Mouse (Mus musculus): ENCODE data around the gene Fut2. TPM values are rescaled to one million over a fixed set of nuclear protein-coding genes. Genes with fewer than 3 reads are reported as not detected.

The Fut2 gene
- 145 and 187 TPM in 2 replicates for polyA plus RNA-seq (2012; rRNA removed)

DNA sequence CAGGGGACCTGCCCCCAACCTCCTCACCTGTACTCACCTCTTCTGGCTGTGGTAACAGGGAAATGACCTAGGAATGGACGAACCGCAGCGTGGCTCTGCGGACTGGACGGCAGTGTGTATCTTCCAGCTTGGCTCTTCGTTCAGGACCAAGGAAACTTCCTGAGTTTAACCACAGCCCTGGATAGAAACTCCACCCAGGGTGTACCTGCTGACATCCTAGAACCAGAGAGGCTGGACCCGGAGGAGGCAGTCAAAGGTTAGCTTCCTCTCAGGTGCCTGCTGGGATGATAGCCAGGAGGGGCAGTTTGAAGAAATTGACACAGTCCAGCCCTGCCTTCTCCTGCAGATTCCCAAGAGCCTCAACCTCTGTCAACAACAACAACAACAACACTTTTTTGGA is at the start of gene Fut2:
Gene Fut2 (minus strand): TSS at position 234 of the 400 bp plus-strand sequence.

DNA sequence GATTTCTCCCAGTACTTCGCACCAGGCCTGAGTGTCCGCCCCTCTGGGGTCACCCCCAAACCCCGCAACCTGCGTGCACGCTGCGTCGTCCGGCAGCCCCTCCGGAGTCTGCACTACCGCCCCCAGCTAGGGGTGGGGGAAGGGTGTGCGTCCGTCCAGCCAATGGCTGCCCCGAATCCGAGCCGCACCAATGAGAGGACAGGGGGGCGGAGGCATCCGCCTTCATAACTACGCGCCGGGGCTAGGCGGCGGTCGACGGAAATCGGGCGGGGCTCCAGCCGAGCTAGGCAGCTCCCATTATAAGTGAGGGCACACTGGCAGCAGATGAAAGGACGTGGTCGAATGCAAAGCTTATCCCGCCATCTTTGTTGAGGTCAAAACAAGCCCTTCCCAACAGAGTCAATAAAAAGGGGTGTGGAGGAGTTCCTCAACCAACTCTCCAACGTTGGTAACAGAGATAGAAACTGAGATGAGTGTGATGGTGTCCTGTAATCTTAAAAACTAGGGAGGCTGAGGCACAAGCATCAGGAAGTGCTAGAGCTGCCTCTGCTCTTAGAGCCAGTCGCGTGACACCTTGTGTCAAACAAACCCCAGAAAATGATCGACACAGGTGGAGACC is 49.0 kb upstream of the Fut2 start, which contains the start of gene Rpl18:
Gene Rpl18 (plus strand): TSS at position 368 of the 619 bp plus-strand sequence.

DNA sequence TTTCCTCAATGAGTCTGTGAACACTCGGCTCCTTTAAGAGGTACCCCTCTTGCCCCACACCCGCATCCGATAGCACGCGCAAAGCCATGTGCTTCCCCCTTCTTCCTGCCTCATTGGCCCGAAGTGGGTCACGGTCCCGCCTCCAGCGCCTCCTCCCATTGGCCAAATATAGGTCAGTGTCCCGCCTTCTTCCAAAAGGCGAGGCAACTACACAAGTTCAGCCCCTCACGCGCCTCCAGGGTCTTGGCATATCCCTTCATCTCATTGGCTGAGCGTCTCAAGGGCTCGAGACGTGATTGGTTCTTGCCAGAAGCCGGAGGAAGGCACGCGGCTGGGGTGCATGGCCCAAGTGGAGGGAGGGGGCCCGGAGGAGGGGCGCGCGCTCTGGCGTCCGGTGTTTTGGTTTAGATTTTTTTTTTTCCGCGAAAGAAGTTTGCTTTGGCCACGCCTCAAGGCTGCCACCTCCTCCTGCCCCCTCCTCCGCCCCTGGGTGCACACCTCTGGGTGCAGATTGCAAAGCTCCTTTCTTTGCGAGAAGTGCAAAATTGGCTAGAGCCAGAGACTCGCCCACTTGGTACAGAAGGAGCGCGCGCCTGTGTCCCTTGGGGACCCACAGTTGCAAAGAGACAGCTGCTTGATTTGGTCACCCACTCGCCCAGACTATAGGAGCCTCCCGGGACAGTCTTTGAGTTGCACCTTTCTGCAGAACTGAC is 38.7 kb upstream of the Fut2 start, which contains the start of gene Dbp:
Gene Dbp (plus strand): TSS at position 359 of the 713 bp plus-strand sequence.

DNA sequence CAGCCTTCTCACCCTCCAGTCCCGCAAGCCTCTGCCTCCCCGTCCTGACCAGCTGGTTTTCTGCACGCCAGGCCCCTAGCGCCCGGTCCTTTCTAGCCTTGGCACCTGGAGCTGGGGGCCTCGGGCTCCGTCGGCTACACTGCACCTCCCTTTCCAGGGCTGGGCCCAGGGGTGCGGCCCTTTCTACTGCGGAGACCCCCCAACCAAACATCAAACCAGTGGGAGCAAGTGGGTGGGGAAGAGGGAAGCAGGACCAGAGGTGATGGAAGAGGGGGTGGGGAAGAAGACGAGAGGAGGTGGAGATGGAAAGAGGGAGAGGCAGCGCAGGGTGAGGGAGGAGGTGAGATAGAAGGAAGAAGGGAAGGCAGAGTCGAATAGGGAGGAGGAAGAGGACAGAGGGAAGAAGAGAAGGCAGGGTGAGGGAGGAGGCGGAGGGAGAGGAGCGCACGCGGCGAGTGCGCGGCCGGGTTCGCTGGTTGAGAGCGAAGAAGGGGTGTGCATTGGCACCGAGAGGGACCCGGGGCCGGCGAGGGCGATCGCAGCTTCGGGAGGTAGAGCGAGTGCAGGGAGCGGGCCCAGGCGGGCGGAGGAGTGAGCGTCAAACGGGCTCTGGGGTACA is 33.4 kb upstream of the Fut2 start, which contains the start of gene Car11:
Gene Car11 (plus strand): TSS at position 321 of the 619 bp plus-strand sequence.

DNA sequence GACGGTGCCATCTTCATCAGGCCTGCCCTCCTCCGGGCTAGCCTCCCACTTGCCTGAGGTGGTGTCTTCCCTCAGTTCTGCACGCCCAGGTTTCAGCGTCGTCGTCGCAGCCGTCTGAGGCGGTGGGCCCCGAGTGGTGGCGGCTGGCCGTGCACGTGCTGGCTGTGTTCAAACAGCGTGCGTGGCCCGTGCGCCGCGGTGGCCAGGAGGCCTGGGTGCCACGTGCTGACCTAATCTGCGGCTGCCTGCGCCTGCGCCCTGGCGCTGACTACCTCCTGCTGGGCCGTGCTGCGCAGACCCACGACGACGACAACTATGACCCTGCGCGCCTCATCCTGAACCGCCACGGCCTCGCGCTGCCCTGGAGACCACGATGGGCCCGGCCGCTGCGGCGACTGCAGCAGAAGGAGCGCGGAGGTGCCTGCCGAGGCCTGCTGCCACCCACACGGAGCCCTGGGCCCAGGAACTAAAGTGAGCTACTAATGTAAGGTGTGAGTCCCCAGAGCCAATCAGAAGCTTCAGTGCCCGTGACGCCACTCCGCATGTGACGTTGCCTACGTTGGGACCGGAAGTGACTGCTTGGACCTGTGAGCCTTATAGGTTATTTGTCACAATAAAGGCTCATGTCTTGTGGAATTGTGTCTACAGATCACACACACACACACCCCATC is 27.9 kb upstream of the Fut2 start, which contains the start of gene Sec1:
Gene Sec1 (minus strand): TSS at position 482 of the 671 bp plus-strand sequence.

DNA sequence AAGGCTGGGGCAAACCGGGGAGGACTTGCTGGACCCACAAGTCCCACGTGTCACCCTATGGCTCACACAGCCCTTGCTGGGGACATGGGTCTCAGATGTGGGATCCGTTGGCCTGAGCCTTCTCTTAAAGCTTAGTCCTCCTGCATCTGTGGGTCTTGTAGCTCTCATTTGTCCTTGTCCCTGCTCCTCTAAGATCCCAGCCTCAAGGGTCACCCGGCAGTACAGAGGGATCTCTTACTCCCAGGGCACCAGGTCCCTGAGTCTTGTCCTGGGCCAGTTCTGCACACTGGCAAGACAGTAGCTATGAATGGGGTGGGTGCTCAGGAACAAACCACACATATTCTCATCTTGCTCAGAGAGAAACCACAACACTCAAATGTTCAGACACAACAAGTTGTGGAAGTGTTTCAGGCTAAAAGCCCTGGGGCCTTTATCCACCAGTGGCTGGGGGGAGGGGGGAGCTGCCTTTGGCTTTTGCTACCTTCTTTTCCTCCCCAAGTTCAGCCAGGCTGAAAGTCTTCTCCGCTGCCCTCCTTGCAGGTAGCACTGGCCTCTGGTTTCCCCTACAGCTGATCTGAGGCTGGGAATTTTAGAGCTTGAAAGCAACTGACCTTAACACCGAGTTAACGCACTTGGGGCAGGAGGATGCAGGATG is 17.3 kb upstream of the Fut2 start, which contains the start of gene Ntn5:
Gene Ntn5 (plus strand): TSS at position 627 of the 655 bp plus-strand sequence.

DNA sequence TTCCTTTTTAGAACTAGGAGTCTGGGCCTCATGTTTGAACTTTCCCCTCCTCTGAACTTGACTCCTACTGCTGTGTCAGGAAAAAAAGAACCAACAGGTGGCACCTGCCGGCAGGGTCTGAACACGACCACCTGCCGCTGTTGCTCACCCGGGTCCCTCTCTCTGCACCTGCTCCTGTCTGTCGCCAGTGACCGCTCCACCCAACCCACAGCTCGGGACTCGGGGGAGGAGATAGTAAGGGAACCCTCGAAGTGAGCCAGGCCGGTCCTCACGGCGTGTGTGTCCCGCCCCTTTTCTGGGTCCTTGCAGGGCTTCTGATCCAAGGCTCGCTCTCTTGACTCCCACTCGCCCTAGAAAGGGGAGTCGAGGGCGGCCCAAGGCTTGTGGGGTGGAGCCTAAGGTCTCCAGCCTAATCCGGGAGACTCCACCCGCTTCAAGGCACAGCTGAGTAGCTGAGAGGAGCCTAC is 26.6 kb downstream of the Fut2 start, which contains the start of gene Mamstr:
Gene Mamstr (plus strand): TSS at position 417 of the 467 bp plus-strand sequence.

DNA sequence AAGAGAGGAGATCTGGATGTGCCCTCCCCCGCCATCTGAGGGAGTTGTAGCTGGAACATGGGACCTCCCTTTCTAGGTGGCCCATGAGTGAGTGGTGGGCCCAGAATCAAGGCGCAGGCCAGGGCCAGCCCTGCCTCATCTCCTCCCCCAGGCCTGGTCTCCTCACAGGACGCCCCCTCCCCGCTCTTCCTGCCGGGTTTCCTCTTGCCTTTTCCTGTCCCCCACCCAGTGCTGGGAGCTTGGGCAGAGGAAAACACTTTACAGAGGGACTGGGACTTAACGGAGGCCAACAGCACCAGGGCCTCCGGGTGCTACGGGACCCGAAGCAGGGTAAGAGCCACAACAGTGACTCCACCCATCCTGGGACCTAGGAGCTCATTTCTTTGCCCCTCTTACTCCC is 38.9 kb downstream of the Fut2 start, which contains the start of gene Rasip1:
Gene Rasip1 (plus strand): TSS at position 228 of the 400 bp plus-strand sequence.

DNA sequence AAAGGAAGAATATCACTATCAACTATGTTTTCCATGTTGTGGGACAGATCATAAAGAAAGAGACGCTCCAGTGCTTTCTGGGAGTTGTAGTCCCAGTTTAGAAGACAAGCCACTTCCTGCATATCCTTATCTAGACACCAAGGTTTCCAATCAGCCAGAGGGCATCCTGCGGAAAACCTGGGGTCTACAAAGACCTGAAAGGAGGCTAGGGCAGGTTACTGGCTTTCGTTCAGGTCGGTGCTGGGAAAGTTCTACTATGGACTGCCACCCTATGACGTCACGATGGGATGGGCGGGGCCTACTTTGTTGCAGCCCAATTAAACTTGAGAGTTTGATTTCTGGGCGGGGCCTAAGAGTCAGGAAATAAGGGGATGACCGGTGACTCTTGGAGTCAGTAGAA is 44.8 kb downstream of the Fut2 start, which contains the start of gene Izumo1:
Gene Izumo1 (plus strand): TSS at position 369 of the 400 bp plus-strand sequence.

DNA sequence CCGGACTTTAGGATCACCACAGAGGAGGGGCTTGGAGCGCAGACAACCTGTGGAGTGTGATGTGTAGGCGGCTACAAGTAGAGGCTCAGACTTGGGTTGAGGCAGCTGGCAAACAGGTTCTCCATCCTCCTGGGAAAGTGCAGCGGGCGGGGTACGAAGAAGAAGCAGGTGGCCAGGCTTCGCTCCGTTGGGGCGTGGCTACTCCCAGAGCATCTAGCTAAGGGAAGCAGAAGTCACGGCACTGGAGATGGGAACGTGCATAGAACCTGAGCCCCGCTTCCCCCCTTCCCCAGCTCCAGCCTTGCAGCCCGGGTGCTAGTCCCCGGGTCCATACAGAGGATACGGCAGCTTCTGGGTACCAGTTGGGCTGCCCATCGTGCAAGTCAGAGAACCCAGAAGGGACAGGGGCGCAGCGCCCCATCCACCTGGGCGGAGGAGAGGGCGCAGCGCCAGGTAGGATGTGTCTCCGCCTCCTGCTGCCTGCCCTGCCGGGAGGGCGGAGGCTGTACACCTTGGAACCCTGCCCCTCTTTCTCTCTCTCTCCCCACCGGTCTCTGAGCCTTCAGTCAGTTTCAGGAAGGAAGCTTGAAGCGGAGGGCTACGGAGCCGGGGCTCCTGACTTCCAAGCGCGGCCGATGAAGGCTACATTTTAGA is 49.0 kb downstream of the Fut2 start, which contains the start of gene Fut1:
Gene Fut1 (plus strand): TSS at position 248 of the 654 bp plus-strand sequence.

Other genes with a start within 250 kb of the Fut2 start
- not detected in 2 replicates for gene Lhb, start 245.6 kb downstream of the Fut2 start, polyA plus RNA-seq (2012; rRNA removed)
- gene Gys1, start 231.6 kb downstream of the Fut2 start, polyA plus RNA-seq (2012; rRNA removed) = 33.2 and 35.8 TPM in 2 replicates
- gene Ruvbl2, start 228.3 kb downstream of the Fut2 start, polyA plus RNA-seq (2012; rRNA removed) = 65.6 and 70.4 TPM in 2 replicates
- 2,990 and 3,309 TPM in 2 replicates for gene Ftl1, start 206.5 kb downstream of the Fut2 start, polyA plus RNA-seq (2012; rRNA removed)
- 109 and 142 TPM in 2 replicates for gene Bax, start 199.5 kb downstream of the Fut2 start, polyA plus RNA-seq (2012; rRNA removed)
- 0.12 and 0.19 TPM in 2 replicates for gene Tulp2, start 184.5 kb downstream of the Fut2 start, polyA plus RNA-seq (2012; rRNA removed)
- 0.57 TPM in 1 of 2 replicates, not detected in the other for gene Gm45808, start 179.6 kb downstream of the Fut2 start, polyA plus RNA-seq (2012; rRNA removed)
- 0.93 and 0.98 TPM in 2 replicates for gene Dhdh, start 177.6 kb downstream of the Fut2 start, polyA plus RNA-seq (2012; rRNA removed)
- gene Nucb1, start 156.0 kb downstream of the Fut2 start, polyA plus RNA-seq (2012; rRNA removed) = 833 and 896 TPM in 2 replicates
- 27.9 and 31.0 TPM in 2 replicates for gene Ppp1r15a, start 140.1 kb downstream of the Fut2 start, polyA plus RNA-seq (2012; rRNA removed)
- gene Plekha4, start 140.1 kb downstream of the Fut2 start, polyA plus RNA-seq (2012; rRNA removed) = 9.0 and 9.3 TPM in 2 replicates
- gene Hsd17b14, start 111.5 kb downstream of the Fut2 start, polyA plus RNA-seq (2012; rRNA removed) = 4.5 and 7.4 TPM in 2 replicates
- gene Bcat2, start 96.2 kb downstream of the Fut2 start, polyA plus RNA-seq (2012; rRNA removed) = 55.8 and 58.0 TPM in 2 replicates
- 0.16 and 0.57 TPM in 2 replicates for gene Fgf21, start 50.9 kb downstream of the Fut2 start, polyA plus RNA-seq (2012; rRNA removed)
- 1.8 and 2.4 TPM in 2 replicates for gene Fut1, start 49.1 kb downstream of the Fut2 start, polyA plus RNA-seq (2012; rRNA removed)
- gene Izumo1, start 44.6 kb downstream of the Fut2 start, polyA plus RNA-seq (2012; rRNA removed) = 0.23 and 0.32 TPM in 2 replicates
- 8.1 and 12.7 TPM in 2 replicates for gene Rasip1, start 38.9 kb downstream of the Fut2 start, polyA plus RNA-seq (2012; rRNA removed)
- 1.3 and 2.5 TPM in 2 replicates for gene Mamstr, start 26.4 kb downstream of the Fut2 start, polyA plus RNA-seq (2012; rRNA removed)
- gene Ntn5, start 17.6 kb upstream of the Fut2 start, polyA plus RNA-seq (2012; rRNA removed) = 5.1 and 17.7 TPM in 2 replicates
- gene Sec1, start 28.0 kb upstream of the Fut2 start, polyA plus RNA-seq (2012; rRNA removed) = 0.63 and 0.67 TPM in 2 replicates
- 9.5 and 19.2 TPM in 2 replicates for gene Car11, start 33.4 kb upstream of the Fut2 start, polyA plus RNA-seq (2012; rRNA removed)
- gene Dbp, start 38.7 kb upstream of the Fut2 start, polyA plus RNA-seq (2012; rRNA removed) = 29.4 and 35.9 TPM in 2 replicates
- 2,262 and 2,660 TPM in 2 replicates for gene Rpl18, start 49.1 kb upstream of the Fut2 start, polyA plus RNA-seq (2012; rRNA removed)
- gene Sphk2, start 51.6 kb upstream of the Fut2 start, polyA plus RNA-seq (2012; rRNA removed) = 113 and 134 TPM in 2 replicates
- gene Fam83e, start 54.8 kb upstream of the Fut2 start, polyA plus RNA-seq (2012; rRNA removed) = 572 and 657 TPM in 2 replicates
- 0.24 and 0.36 TPM in 2 replicates for gene Spaca4, start 59.4 kb upstream of the Fut2 start, polyA plus RNA-seq (2012; rRNA removed)
- 5.0 and 6.1 TPM in 2 replicates for gene Lmtk3, start 117.3 kb upstream of the Fut2 start, polyA plus RNA-seq (2012; rRNA removed)
- gene Sult2b1, start 118.3 kb upstream of the Fut2 start, polyA plus RNA-seq (2012; rRNA removed) = 36.4 and 39.2 TPM in 2 replicates
- gene Cyth2, start 148.2 kb upstream of the Fut2 start, polyA plus RNA-seq (2012; rRNA removed) = 58.1 and 61.0 TPM in 2 replicates
- 0.20 and 0.43 TPM in 2 replicates for gene Kcnj14, start 158.4 kb upstream of the Fut2 start, polyA plus RNA-seq (2012; rRNA removed)
- 10.6 and 12.5 TPM in 2 replicates for gene Grwd1, start 164.6 kb upstream of the Fut2 start, polyA plus RNA-seq (2012; rRNA removed)
- 211 and 311 TPM in 2 replicates for gene Kdelr1, start 206.4 kb upstream of the Fut2 start, polyA plus RNA-seq (2012; rRNA removed)
- 5.3 and 8.1 TPM in 2 replicates for gene Grin2d, start 212.0 kb upstream of the Fut2 start, polyA plus RNA-seq (2012; rRNA removed)
- gene Syngr4, start 230.3 kb upstream of the Fut2 start, polyA plus RNA-seq (2012; rRNA removed) = 0.30 and 0.32 TPM in 2 replicates
- gene Tmem143, start 230.5 kb upstream of the Fut2 start, polyA plus RNA-seq (2012; rRNA removed) = 53.2 and 56.2 TPM in 2 replicates